Mouse (Mus musculus): Measurements from ENCODE around the gene Pip.

DNA sequence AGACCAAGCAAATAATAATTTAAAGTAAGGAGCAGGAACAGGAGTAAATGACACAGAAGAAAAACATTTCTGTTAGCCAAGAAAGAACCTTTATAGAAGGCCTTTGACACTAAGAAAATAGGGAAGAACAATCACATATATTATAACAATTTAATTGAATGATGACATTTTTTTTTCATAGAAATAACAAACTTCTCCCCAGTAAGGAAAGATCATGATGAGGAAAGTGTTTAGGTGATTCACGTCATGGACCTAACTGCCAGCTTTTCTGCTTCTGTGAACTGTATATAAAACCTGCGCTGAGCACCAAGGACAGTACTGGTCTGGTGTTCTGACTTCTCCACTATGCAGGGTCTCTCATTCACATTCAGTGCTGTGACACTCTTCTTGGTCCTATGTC lies at the start of gene Pip:
- no peak for TF ChIP-seq CTCF (IDR thresholded peaks at IDR 0.05; ENCODE audit: low read depth)
- no peak for TF ChIP-seq EP300 (optimal IDR thresholded peaks at IDR 0.05)
